Mouse (Mus musculus) liver, postnatal 0 days (tissue): ENCODE measurements at regions not wholly inside any gene's neighbourhood (a gene's known extent, or its start where the extent isn't known, plus 50 kb on each side); places are given as distances from the start of the nearest gene placed in this dataset.

Source experiments
- CTCF ChIP-seq: sonication (generic); IDR thresholded peaks from 2 replicates; pipeline ENCODE4 v1.5.1; 2016; ENCODE audit warnings: antibody characterized with exemption, low read depth
- EP300 ChIP-seq: IDR thresholded peaks from 2 replicates; pipeline ENCODE4 v1.6.1; 2016; ENCODE audit warnings: antibody characterized with exemption, low read depth, mild to moderate bottlenecking

DNA sequence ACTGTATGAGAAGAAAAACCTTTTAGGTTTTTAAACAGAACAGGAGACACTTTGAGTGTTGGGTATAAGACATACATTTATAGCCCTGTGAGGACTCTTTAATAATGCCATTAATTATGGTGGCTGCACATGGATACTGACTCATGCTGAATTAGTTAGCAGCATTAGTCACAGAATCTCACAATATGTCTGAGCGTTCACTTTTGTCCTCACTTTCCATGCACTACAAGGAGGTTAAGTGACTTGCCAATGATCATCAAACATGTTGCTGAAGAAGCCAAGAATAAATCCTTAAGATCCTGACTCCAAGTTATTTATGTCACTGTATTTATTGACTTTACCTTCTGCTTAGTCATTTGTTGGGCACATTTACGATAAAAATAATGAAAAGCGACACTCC lies 105.6 kb upstream of the Atxn7l3b start:
- TF ChIP-seq CTCF (no peak), EP300 (no peak)
